Mouse (Mus musculus): Measurements from ENCODE around the gene Prss34. TPM values are rescaled to one million over a fixed set of nuclear protein-coding genes. Genes with fewer than 3 reads are reported as not detected.

Gene Prss34
- polyA plus RNA-seq, 1 experiment from 2014 or later = not detected

GRCm38 (mm10) chr17:25288842-25289241, 9.4 kb upstream of the Prss34 start:
- H3K9me3 ChIP-seq (replicated peaks; ENCODE audit: control insufficient read depth, low read length, poor library complexity, severe bottlenecking) = no peaks in the 10 kb centered on the region
- H3K4me1 ChIP-seq (ENCODE audit: control insufficient read depth, insufficient read depth, low read length) = no peaks in the 10 kb centered on the region
- H3K4me3 ChIP-seq (ENCODE audit: low read depth, low read length) = no peak overlapping the region
- no peak overlapping the region for H3K27ac ChIP-seq (ENCODE audit: low read length)
- no peak for ATAC-seq
- WGBS = 19% methylated on average over 4 of the region's 4 CpGs
- H3K36me3 ChIP-seq (ENCODE audit: control insufficient read depth, insufficient read depth, low read length) = no peaks in the 10 kb centered on the region
- no peak overlapping the region for H3K9ac ChIP-seq (ENCODE audit: low read depth, low read length)
- no peaks in the 10 kb centered on the region for H3K27me3 ChIP-seq (ENCODE audit: control insufficient read depth, insufficient read depth, low read depth, low read length)
- H3K4me2 ChIP-seq (ENCODE audit: low read length) = no peak overlapping the region

GRCm38 (mm10) chr17:25290411-25290810, 7.8 kb upstream of the Prss34 start:
- Histone ChIP-seq H3K9me3 (replicated peaks; ENCODE audit: control insufficient read depth, low read length, poor library complexity, severe bottlenecking) (no peaks in the 10 kb centered on the region), H3K27ac (ENCODE audit: low read length) (no peak overlapping the region), H3K36me3 (ENCODE audit: control insufficient read depth, insufficient read depth, low read length) (no peaks in the 10 kb centered on the region), H3K4me2 (ENCODE audit: low read length) (no peak overlapping the region), H3K27me3 (ENCODE audit: control insufficient read depth, insufficient read depth, low read depth, low read length) (no peaks in the 10 kb centered on the region), H3K4me3 (ENCODE audit: low read depth, low read length) (no peak overlapping the region), H3K9ac (ENCODE audit: low read depth, low read length) (no peak overlapping the region), H3K4me1 (ENCODE audit: control insufficient read depth, insufficient read depth, low read length) (no peaks in the 10 kb centered on the region)
- no peak for ATAC-seq
- 23% methylated on average over 4 of the region's 4 CpGs for WGBS

- Histone ChIP-seq H3K36me3 (ENCODE audit: control insufficient read depth, insufficient read depth, low read length) (no peaks in the 10 kb centered on the region), H3K9ac (ENCODE audit: low read depth, low read length) (no peak overlapping the region), H3K4me1 (ENCODE audit: control insufficient read depth, insufficient read depth, low read length) (no peaks in the 10 kb centered on the region), H3K4me3 (ENCODE audit: low read depth, low read length) (no peak overlapping the region), H3K27ac (ENCODE audit: low read length) (no peak overlapping the region), H3K27me3 (ENCODE audit: control insufficient read depth, insufficient read depth, low read depth, low read length) (no peaks in the 10 kb centered on the region), H3K9me3 (replicated peaks; ENCODE audit: control insufficient read depth, low read length, poor library complexity, severe bottlenecking) (no peaks in the 10 kb centered on the region), H3K4me2 (ENCODE audit: low read length) (no peak overlapping the region)
- WGBS = 85% methylated on average over 5 of the region's 5 CpGs
- ATAC-seq = no peak
These were observed 4.7 kb upstream of the Prss34 start for GRCm38 (mm10) chr17:25293495-25293894.

- Histone ChIP-seq H3K4me2 (ENCODE audit: low read length) (no peak overlapping the region), H3K36me3 (ENCODE audit: control insufficient read depth, insufficient read depth, low read length) (no peaks in the 10 kb centered on the region), H3K27ac (ENCODE audit: low read length) (no peak overlapping the region), H3K4me3 (ENCODE audit: low read depth, low read length) (no peak overlapping the region), H3K9ac (ENCODE audit: low read depth, low read length) (no peak overlapping the region), H3K4me1 (ENCODE audit: control insufficient read depth, insufficient read depth, low read length) (no peaks in the 10 kb centered on the region), H3K27me3 (ENCODE audit: control insufficient read depth, insufficient read depth, low read depth, low read length) (no peaks in the 10 kb centered on the region), H3K9me3 (replicated peaks; ENCODE audit: control insufficient read depth, low read length, poor library complexity, severe bottlenecking) (no peaks in the 10 kb centered on the region)
- ATAC-seq = no peak
- 58% methylated on average over 1 of the region's 1 CpGs for WGBS
These were observed 4.1 kb upstream of the Prss34 start for GRCm38 (mm10) chr17:25294111-25294510.

- Histone ChIP-seq H3K4me2 (ENCODE audit: low read length) (no peak within 1 kb of the TSS), H3K27ac (ENCODE audit: low read length) (no peak within 1 kb of the TSS)
- 83% methylated on average over 4 of the region's 4 CpGs for WGBS
These were observed 10.2 kb downstream of the Prss34 start, which contains the start of gene Prss28 for GRCm38 (mm10) chr17:25308346-25308745. Gene Prss28, plus strand, starts transcription at chr17:25308646.

GRCm38 (mm10) chr17:25318354-25318753, 20.2 kb downstream of the Prss34 start, which contains the start of gene Prss29:
Gene Prss29, plus strand, starts transcription at chr17:25318654.
- ATAC-seq = no peak
- Histone ChIP-seq H3K4me3 (ENCODE audit: low read depth, low read length) (no peak within 1 kb of the TSS), H3K9ac (ENCODE audit: low read depth, low read length) (no peak within 1 kb of the TSS), H3K4me2 (ENCODE audit: low read length) (no peak within 1 kb of the TSS), H3K36me3 (ENCODE audit: control insufficient read depth, insufficient read depth, low read length) (no peaks in the 10 kb centered on the region), H3K27ac (ENCODE audit: low read length) (no peak within 1 kb of the TSS), H3K9me3 (replicated peaks; ENCODE audit: control insufficient read depth, low read length, poor library complexity, severe bottlenecking) (no peaks in the 10 kb centered on the region), H3K27me3 (ENCODE audit: control insufficient read depth, insufficient read depth, low read depth, low read length) (no peaks in the 10 kb centered on the region), H3K4me1 (ENCODE audit: control insufficient read depth, insufficient read depth, low read length) (no peaks in the 10 kb centered on the region)
- WGBS = 78% methylated on average over 5 of the region's 5 CpGs

More at GRCm38 (mm10) chr17:25308346-25308745, 10.2 kb downstream of the Prss34 start, which contains the start of gene Prss28:
- Histone ChIP-seq H3K27me3 (ENCODE audit: control insufficient read depth, insufficient read depth, low read depth, low read length) (no peaks in the 10 kb centered on the region), H3K36me3 (ENCODE audit: control insufficient read depth, insufficient read depth, low read length) (no peaks in the 10 kb centered on the region), H3K9me3 (replicated peaks; ENCODE audit: control insufficient read depth, low read length, poor library complexity, severe bottlenecking) (no peaks in the 10 kb centered on the region), H3K9ac (ENCODE audit: low read depth, low read length) (no peak within 1 kb of the TSS), H3K4me3 (ENCODE audit: low read depth, low read length) (no peak within 1 kb of the TSS), H3K4me1 (ENCODE audit: control insufficient read depth, insufficient read depth, low read length) (no peaks in the 10 kb centered on the region)
- ATAC-seq = no peak

- H3K4me2 ChIP-seq (ENCODE audit: low read length) = no peak overlapping the region
- no peak overlapping the region for H3K27ac ChIP-seq (ENCODE audit: low read length)
- H3K4me1 ChIP-seq (ENCODE audit: control insufficient read depth, insufficient read depth, low read length) = no peaks in the 10 kb centered on the region
- ATAC-seq = no peak
- H3K27me3 ChIP-seq (ENCODE audit: control insufficient read depth, insufficient read depth, low read depth, low read length) = no peaks in the 10 kb centered on the region
- no peaks in the 10 kb centered on the region for H3K9me3 ChIP-seq (replicated peaks; ENCODE audit: control insufficient read depth, low read length, poor library complexity, severe bottlenecking)
- WGBS = 97% methylated on average over 8 of the region's 8 CpGs
- H3K4me3 ChIP-seq (ENCODE audit: low read depth, low read length) = no peak overlapping the region
- no peak overlapping the region for H3K9ac ChIP-seq (ENCODE audit: low read depth, low read length)
- no peaks in the 10 kb centered on the region for H3K36me3 ChIP-seq (ENCODE audit: control insufficient read depth, insufficient read depth, low read length)
These were observed 22.6 kb downstream of the Prss34 start for GRCm38 (mm10) chr17:25320819-25321218.

- no peak overlapping the region for H3K4me2 ChIP-seq (ENCODE audit: low read length)
- ATAC-seq = no peak
- H3K4me1 ChIP-seq (ENCODE audit: control insufficient read depth, insufficient read depth, low read length) = no peaks in the 10 kb centered on the region
- no peak overlapping the region for H3K4me3 ChIP-seq (ENCODE audit: low read depth, low read length)
- no peaks in the 10 kb centered on the region for H3K27me3 ChIP-seq (ENCODE audit: control insufficient read depth, insufficient read depth, low read depth, low read length)
- H3K36me3 ChIP-seq (ENCODE audit: control insufficient read depth, insufficient read depth, low read length) = no peaks in the 10 kb centered on the region
- H3K9me3 ChIP-seq (replicated peaks; ENCODE audit: control insufficient read depth, low read length, poor library complexity, severe bottlenecking) = no peaks in the 10 kb centered on the region
- H3K9ac ChIP-seq (ENCODE audit: low read depth, low read length) = no peak overlapping the region
- no peak overlapping the region for H3K27ac ChIP-seq (ENCODE audit: low read length)
- 28% methylated on average over 2 of the region's 2 CpGs for WGBS
These were observed 24.7 kb downstream of the Prss34 start for GRCm38 (mm10) chr17:25322930-25323329.

GRCm38 (mm10) chr17:25332321-25332720, 34.1 kb downstream of the Prss34 start:
- ATAC-seq = no peak
- no peak overlapping the region for H3K4me3 ChIP-seq (ENCODE audit: low read depth, low read length)
- H3K9me3 ChIP-seq (replicated peaks; ENCODE audit: control insufficient read depth, low read length, poor library complexity, severe bottlenecking) = no peaks in the 10 kb centered on the region
- H3K36me3 ChIP-seq (ENCODE audit: control insufficient read depth, insufficient read depth, low read length) = no peaks in the 10 kb centered on the region
- H3K4me2 ChIP-seq (ENCODE audit: low read length) = no peak overlapping the region
- no peak overlapping the region for H3K9ac ChIP-seq (ENCODE audit: low read depth, low read length)
- H3K27me3 ChIP-seq (ENCODE audit: control insufficient read depth, insufficient read depth, low read depth, low read length) = no peaks in the 10 kb centered on the region
- 79% methylated on average over 9 of the region's 9 CpGs for WGBS
- no peaks in the 10 kb centered on the region for H3K4me1 ChIP-seq (ENCODE audit: control insufficient read depth, insufficient read depth, low read length)
- H3K27ac ChIP-seq (ENCODE audit: low read length) = no peak overlapping the region

Measured in midbrain, embryonic 16.5 days (tissue).